Mouse (Mus musculus) megakaryocyte progenitor cell, adult 5-6 weeks (primary cell): ENCODE measurements at regions not wholly inside any gene's neighbourhood (a gene's known extent, or its start where the extent isn't known, plus 50 kb on each side); places are given as distances from the start of the nearest gene placed in this dataset.
"Not testable (repeated sequence)": the region's sequence is repeated elsewhere in the genome, so short reads cannot be mapped to it uniquely, and the experiment has no call there.

Experiments
- ATAC-seq: replicated peaks from 2 replicates; pipeline ENCODE4 v1.8.0; 2016; ENCODE audit warnings: mild to moderate bottlenecking, moderate TSS enrichment, inconsistent platforms; ENCODE audit not compliant: poor library complexity

GRCm38 (mm10) chr4:131148042-131148747 lies 204.0 kb downstream of the Matn1 start:
- no peak for ATAC-seq

GRCm38 (mm10) chr4:131149466-131149865 lies 205.3 kb downstream of the Matn1 start:
- ATAC-seq = no peak

- no peak for ATAC-seq
These were observed 215.5 kb downstream of the Matn1 start for GRCm38 (mm10) chr4:131159712-131160111.

- ATAC-seq = no peak
These were observed 215.9 kb downstream of the Matn1 start for GRCm38 (mm10) chr4:131160135-131160534.

GRCm38 (mm10) chr4:131161501-131161900 lies 217.3 kb downstream of the Matn1 start:
- no peak for ATAC-seq

- no peak for ATAC-seq
These were observed 219.7 kb downstream of the Matn1 start for GRCm38 (mm10) chr4:131163782-131164315.

- no peak for ATAC-seq
These were observed 222.5 kb downstream of the Matn1 start for GRCm38 (mm10) chr4:131166574-131167270.

- ATAC-seq = no peak
These were observed 223.7 kb downstream of the Matn1 start for GRCm38 (mm10) chr4:131167921-131168320.

- no peak for ATAC-seq
These were observed 229.7 kb downstream of the Matn1 start for GRCm38 (mm10) chr4:131173783-131174460.

GRCm38 (mm10) chr4:131176701-131177100 lies 232.5 kb downstream of the Matn1 start:
- no peak for ATAC-seq

- ATAC-seq = no peak
These were observed 233.7 kb downstream of the Matn1 start for GRCm38 (mm10) chr4:131177889-131178288.

GRCm38 (mm10) chr4:131178642-131179041 lies 234.5 kb downstream of the Matn1 start:
- not testable (repeated sequence) for ATAC-seq

GRCm38 (mm10) chr4:131188066-131188465 lies 243.9 kb downstream of the Matn1 start:
- ATAC-seq = no peak

- no peak for ATAC-seq
These were observed 247.1 kb downstream of the Matn1 start for GRCm38 (mm10) chr4:131191106-131191880.

- ATAC-seq = no peak
These were observed 249.8 kb downstream of the Matn1 start for GRCm38 (mm10) chr4:131193900-131194419.

- ATAC-seq = no peak
These were observed 252.0 kb downstream of the Matn1 start for GRCm38 (mm10) chr4:131196147-131196546.

GRCm38 (mm10) chr4:131203721-131204120 lies 259.5 kb downstream of the Matn1 start:
- no peak for ATAC-seq

GRCm38 (mm10) chr4:131204722-131205121 lies 260.5 kb downstream of the Matn1 start:
- ATAC-seq = no peak

- ATAC-seq = no peak
These were observed 260.9 kb downstream of the Matn1 start for GRCm38 (mm10) chr4:131205127-131205526.

- no peak for ATAC-seq
These were observed 261.5 kb downstream of the Matn1 start for GRCm38 (mm10) chr4:131205685-131206084.
